Mouse (Mus musculus): ENCODE results near the gene Serping1.

- TF ChIP-seq JUND (conservative IDR thresholded peaks at IDR 0.05; ENCODE audit: low read depth, low read length) (no peak), CTCF (conservative IDR thresholded peaks at IDR 0.05 in 1 of 2, IDR thresholded peaks at IDR 0.05 in 1 of 2; ENCODE audit: low read depth in 2 of 2, low read length in 2 of 2) (no peak), CHD2 (IDR thresholded peaks at IDR 0.05; ENCODE audit: low read length) (no peak)
Measured at GRCm38 (mm10) chr2:84775241-84775640, at the start of gene Serping1.

Measured in CH12.LX (cell line).